Mouse (Mus musculus) right cerebral cortex, postnatal 10 days (tissue): ENCODE measurements around the gene Dlgap1.
A peak's percentile ranks its signal among the peaks of the same experiment; 100 is the strongest.

Source experiments
- DNase-seq, 2 experiments: peaks; one replicate each; pipeline ENCODE4 v3.0.0; 2021; ENCODE audit warnings: low spot score in 2 of 2

Gene Dlgap1

DNA sequence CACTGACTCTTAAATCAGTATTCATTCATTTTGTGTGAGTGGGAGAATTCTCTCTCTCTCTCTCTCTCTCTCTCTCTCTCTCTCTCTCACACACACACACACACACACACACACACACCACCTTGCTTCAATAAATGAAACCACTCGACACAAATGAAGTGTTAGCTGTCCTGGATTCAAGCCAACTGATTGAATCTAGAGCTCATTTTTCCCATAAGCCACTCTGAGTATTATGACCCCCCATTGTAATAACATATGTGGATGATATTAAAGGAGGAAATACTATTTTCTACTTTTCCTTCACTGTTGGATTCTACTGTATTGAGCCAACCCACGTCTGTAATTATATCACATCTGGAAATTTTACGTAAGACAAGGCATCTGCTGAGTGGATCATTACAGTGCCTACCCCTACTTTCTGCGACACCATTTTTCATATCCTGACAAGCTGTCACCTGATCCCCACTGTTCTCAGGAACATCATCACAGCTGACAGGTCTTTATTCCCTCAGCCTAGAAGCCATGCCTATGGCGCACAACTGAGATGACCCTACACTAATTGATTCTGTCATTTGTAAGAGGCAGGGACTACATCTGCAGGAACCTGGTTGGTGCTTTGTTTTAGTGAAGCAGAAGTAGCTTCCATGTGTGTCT lies 645.7 kb downstream of the Dlgap1 start:
- DNase-seq, result peak in 1 of 2 experiments; percentile 15

DNA sequence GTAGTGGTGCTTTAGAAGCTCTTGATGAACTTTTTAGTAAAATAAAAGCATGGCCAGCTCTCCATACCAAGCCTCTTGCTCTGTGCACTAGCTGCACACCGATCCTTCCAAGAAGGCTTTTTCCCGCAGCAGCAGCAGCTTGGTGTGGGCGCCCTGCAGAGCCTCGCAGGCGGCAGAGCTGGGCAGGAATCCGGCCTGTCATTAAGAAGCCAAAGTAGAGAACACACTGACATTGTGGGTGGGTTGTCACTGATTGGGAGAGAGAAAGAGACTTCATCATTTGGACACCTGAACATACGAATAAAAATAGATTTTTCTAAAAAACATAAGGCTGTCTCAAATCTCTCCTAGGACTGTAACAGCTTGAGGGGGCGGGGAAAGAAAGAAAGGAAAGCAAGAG lies 653.6 kb downstream of the Dlgap1 start:
- peak; percentile 66 to 75 for DNase-seq

DNA sequence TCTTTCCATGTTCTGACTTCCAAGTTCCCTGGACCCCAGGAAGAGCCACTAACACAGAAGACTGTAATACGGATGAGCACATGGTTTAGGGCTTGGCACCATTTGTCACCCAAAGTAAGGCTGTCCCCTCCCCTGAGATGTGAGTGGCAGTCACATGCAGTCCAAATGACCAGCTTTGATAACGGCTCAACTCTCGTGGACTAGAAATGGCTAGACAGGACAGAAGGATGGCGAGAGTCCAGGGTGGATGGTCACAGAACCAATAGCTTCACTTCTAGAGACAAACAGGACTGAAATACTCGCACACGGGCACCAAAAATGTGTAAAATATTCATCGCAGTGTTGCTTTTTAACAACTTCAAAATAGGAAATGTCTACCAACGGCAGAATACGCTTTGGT lies 657.5 kb downstream of the Dlgap1 start:
- no peak for DNase-seq

DNA sequence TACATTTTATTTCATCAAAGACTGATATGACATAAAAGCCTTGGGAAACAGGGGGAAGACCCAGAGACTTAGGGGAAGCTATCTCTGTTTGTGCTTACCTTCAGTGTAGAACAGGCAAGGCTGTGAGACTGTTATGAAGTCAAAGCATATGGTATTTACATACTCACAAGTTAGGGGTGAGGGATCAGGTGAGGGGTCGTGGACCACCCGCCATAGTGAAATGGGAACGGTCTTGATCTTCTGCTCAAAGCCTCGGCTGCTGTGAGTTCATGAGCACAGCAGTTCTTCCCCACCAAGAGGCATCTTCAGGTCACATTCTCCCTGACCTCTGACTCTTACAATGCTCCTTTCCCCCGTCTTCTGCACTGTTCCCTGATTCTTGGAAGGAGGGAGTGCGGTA lies 658.1 kb downstream of the Dlgap1 start:
- no peak for DNase-seq

DNA sequence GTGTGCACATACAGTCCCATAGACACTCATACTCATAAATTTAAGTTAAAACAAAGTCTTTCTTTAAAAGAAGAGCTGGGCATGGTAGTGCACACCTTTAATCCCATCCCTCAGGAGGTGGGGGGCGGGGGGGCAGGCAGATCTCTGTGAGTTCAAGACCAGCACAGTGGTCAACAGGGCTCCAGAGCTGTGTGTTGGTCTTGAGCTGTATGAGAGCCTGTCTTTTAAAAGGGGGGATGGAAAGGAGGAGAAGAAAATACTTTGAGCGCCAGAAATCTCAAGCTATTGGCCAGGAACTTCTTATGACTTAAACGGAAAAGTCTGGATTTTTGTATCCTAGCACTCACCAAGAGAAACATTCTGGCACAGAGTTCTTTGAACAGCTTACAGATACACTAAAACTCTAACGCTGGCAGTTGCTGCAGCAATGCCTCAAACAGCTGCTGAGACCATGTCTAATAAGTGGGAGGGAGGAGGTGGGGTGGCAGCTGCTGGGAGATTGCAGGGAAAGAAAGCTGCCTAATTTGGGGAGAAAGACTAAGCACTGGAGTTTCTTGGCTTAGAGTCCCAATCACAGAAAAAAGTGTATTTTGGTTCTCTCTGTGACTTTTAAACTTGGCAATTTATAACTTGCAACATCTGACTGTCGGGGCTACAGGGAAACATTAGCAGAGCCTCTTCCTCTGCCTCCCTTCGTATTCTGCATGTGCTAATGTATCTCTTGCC lies 660.9 kb downstream of the Dlgap1 start:
- DNase-seq, result peak; percentile 72 to 88

DNA sequence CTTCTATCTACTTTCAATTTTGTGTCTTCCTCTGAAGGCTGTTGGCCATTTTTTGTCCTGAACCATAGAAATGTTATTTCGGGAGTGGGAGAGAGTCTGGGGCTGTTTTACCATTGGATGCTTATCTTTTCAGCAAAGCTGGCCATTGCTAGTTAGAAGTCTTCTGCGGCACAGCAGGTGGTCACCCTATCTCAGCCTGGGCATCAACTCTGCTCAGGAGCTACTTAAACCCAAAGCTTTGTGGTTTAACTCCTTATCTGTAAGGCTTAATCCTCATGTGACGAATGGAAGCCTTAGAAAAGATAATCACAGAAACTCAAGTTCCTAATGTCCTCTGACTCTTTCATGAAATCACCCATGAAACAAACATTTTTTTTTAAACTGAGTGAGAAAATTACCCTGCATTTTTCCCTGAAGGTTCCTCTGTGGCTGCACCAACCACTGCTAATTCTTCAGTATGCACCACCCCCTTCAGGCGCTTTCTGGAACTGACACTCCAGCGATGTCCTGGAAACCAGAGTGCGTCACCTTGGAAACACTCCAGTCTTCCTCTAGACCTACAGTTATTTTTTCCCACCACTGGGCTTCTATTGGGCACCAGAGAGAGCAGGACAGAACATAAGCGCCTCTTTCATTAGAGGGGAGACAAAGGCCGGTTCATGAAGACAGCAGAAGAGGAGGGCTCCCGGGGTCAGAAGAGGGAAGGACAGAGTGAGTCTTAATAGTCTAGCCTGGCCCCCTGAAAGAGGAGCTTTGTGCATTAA lies 664.5 kb downstream of the Dlgap1 start:
- DNase-seq, result peak; percentile 94

DNA sequence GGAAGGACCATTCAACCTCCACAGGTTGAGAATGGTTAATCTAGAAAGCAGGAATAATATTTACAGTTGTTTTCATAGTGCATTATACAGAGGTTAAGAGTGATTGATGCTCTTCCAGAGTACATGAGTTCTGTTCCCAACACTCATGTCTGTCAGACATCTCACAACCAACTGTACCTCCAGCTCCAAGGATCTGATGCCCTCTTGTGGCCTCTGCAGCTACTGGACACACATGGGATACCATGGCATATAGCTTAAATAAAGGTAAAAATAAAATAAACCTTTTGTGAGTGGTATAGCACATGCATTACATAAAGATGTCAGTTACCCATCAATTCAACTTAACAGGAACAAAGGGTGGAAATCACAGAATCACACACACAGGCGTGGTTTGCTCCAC lies 674.3 kb downstream of the Dlgap1 start:
- peak in 1 of 2 experiments; percentile 13 for DNase-seq

DNA sequence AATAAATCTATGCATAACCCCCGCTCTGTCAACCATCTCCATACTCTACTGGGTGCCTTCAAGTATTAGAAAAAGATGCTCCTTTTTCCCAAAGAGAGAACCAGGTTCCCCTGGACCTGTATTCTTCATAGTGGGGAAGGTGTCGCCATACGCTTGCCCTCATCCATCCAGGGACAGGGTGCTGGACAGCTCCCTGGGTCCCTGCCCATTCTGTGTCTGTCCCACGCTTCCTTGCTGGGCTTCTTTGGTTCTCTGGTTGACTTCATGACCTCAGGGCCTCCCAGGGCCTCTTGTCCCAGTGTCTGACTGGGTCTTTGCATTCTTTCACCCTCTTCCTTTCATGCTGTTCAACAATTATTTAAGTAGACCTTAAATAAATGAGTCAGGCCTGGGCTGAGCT lies 677.8 kb downstream of the Dlgap1 start:
- DNase-seq, result no peak

DNA sequence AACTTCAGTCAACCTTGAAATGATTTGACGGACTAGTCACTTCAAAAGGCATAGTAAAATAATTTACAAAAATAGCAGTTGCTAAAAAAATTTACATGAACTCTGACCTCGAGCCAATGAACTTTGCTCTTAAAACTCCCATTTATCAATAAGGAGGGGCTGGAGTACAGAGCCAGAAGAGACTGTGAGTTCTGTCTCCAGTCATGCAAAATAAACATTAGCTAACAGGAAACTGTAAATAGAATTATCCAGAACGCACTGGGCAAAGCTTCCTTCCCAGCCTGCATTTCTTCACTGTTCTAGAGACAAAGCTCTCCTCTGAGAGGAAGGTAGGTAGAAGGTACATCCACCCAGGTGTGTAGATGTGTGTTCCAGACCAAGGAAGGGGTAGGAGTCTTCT lies 692.5 kb downstream of the Dlgap1 start:
- no peak for DNase-seq

DNA sequence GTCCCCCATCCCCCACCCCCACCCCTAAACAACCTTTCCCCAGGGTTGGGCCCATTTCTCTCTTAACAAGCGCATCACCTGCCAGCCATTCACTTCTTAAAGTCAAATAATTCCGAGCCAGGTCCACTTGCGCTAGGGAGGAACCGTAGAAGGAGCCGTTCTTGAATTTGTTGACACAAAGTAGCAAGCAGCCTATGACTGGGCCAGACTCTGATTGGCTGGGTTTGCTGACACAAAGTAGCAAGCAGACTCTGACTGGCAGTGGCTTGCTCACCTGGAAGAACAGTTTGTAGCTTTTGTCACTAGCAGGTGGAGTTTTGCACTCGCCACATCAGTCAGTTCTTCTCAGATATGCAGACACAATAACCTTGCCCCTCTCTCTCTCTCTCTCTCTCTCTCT lies 695.1 kb downstream of the Dlgap1 start:
- DNase-seq, result no peak

DNA sequence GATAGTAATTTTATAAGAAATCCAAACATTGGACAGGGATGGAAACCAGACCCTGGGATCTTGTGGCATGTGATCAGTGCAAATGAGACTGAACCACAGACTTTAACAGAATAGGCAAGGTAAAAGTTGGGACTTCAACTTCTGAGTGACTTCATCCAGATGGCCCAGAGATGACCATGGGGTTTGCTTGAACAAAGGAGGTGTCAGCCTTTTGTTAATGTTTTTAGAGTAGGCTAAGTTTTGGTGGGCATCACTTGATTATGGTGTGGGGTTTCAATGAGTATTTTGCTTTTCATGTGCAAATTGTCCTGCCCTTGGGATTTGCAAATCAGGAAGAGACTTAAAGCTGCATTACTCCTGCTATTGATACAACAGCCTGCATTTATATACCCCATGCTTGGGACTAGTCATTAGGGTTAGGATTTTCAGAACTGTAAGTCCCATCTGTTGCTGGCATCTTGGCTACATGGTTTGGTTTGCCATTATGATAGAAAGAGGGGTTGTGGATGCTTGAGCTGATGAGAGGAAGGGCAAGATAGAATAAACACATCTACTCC lies 695.7 kb downstream of the Dlgap1 start:
- DNase-seq, result no peak

DNA sequence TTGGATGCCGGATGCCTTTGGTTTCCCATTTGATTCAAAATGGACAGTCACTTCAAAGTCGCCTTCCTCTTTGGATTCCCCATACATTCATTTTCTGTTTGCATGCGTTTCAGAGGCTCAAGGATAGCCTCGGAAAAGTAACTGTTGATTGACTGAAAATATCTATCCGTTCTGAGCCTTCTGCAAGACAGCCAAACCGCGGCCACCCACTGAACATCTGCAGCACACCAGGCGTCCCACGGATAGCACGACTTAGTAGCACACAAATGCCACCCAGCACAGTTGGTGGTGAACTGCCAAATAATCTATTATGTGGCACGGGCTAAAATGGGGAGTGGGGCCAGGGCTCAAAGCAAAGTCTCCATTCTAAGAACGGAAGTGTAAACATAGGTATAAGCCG lies 705.1 kb downstream of the Dlgap1 start:
- no peak for DNase-seq

DNA sequence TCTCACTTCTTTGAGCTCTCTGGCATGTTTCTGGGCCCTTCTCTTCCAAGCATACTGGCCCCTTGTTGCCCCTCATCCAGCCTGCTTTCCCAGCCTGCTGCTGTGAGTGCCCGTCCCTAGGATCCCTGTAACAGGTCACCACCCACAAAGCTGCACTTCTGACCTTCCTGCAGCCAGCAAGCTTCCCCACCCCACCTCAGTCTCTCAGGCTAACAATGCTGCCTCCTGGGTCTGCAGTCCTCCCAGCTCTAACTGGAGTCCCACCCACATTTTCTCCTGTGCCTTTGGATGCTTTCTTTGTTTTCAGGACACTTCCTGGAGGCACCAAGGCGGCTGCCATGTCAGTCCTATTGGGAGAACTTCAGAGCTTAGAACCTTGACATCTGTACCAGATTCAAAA lies 707.6 kb downstream of the Dlgap1 start:
- no peak for DNase-seq

DNA sequence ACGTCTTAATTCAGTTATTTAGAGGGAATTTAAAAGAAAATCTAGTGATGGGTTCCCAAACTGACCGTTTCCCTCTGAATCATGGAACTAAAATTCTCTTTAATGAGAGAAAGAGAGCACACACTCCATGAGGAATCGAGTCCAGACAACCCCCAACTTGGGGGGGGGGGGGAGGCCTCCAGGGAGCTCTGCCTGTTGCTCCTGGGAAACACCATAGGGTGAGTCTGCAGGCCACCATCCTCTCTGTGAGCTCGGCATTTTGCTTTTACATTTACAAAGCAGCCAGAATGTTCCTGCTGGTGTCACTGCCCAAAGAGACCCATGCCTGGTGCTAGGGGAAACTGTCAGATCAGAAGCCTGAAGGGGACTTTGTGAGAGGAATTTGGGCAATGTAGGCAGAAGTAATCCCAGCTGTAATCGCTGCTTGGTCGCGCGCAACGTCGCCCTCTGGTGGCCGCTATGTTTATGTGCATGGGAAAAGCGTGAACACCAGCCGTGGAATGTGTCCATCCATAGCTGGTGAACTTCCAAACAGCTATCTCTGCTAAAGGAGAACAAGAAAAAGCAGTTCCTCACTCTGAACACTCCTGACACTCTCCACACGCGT lies 714.8 kb downstream of the Dlgap1 start:
- peak; percentile 89 to 91 for DNase-seq

DNA sequence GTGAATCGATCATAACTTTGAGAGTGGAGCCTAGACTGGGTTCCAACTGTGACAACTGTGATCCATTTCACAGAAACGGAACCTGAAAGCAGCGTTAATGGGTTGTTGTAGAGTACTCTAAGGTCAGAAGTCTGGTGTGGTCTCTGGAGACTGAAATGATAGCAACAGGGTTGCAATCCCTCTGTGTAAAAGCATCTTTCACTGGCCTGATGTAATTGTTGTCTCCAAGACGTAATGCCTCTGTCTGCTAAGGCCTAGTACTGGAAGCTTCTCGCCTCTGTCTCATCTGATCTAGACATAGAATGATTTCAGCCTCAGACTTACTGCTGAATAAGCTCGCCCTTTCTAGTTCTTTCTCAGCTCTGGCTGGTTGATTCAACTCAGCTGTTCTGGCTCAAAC lies 721.3 kb downstream of the Dlgap1 start:
- DNase-seq, result no peak

DNA sequence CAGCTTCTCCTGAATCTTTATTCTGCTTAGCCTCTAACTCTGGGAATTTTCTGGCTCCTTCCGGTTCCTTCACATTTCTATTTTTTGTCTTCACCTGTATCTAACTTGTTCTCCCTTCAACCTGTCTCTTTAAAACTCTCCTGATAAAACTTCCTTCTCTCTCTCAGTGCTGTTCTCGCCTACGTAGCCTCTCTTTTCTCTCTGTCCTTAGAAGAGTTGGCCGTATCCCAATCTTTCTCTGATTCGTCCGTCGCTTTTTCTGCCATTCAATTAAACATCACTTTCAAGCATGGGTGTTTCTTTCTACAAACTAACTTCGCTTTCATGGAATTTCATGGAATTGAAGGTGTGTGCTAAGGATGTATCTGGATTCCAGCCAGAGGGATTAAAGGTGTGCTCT lies 721.7 kb downstream of the Dlgap1 start:
- no peak for DNase-seq

DNA sequence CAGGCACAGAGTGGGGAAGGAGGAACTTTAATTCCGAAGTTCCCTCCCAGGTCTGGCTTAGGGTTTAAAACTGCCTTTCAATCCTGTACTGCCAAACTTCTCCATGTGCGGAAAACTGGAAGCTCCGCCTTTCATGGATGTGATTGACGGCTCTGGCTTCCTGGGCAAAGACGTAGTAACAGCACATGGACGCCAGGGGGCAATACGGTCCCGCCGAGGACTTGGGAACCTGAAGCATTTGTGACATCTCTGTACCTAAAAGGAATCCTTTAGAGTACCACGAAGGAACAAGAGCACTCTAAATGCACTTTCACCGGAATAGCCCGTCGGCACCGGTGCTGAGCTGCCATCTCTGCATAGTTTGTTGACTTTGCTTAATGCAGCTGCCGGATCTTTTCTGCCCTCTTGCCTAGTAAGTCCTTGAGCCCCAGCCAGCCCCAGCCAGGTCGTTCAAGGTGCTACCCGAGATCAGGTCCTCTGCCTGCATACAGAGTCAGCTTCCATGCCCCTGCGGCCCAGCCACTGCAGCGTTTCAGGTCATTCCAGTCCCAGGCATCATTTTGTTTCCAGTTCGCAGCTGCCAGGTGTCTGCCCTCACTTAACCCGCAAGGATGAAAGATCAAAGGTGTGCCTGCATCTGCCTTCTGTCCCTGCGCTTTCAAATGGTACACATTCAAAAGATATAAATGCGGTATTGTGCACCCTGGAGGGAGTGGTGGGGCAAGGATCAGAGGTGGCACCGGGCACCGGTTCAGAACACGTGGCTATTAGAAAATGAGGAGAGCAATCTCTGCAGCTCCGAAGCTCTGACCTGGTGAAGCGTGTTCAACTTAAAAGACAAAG lies 738.3 kb downstream of the Dlgap1 start:
- DNase-seq, result peak; percentile 87 to 90

DNA sequence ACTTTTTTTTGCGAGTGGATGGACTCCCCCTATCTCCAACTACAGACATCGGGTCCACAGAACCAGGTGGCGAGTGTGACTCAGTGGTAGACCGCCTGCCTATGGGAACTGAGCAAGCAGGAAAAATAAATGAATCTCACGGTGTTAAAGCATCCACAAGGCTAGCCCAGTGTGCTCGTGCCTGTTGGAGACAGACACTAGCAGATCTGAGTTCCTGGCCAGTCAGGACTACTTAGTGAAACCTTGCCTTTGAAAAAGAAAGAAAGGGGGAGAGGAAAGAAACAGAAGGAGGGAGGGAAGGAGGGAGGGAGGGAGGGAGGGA lies 738.9 kb downstream of the Dlgap1 start:
- DNase-seq, result no peak

DNA sequence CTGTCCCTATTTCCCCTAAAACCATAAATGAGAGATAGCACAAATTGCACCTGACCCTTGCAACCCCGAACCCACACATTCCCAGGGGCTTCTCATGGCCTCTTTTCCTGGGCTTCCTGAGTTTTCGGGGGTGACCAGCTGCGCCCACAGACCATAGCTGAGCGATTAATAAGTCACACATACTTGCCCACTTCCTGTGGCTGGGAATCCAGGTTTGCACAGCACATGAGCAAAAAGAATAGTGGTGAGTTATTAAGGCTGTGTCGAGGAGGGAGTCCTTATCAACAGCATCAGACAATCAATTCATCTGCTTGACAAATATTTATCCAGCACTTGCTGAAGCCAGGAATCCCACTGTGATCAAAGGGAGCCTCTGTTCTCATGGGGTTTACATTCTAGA lies 740.7 kb downstream of the Dlgap1 start:
- no peak for DNase-seq

DNA sequence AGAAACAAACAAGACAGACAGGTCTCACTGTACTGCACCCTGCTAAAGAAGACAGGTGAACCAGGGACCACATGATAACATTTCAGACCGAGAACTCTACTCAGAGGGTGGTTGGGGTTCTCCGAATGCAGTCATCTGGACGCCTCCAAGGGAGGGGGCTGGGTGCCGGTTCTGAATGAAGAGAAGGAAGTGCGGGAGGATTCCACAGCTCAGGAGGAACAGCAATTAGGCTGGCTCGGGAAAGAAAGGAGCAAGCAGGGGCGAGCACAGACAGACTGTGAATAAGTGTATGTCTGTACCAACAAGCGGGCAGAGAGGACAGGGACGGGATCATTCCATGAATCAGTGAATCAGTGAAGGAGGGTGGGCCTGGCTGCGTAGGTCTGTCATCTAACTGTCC lies 744.6 kb downstream of the Dlgap1 start:
- DNase-seq, result no peak

DNA sequence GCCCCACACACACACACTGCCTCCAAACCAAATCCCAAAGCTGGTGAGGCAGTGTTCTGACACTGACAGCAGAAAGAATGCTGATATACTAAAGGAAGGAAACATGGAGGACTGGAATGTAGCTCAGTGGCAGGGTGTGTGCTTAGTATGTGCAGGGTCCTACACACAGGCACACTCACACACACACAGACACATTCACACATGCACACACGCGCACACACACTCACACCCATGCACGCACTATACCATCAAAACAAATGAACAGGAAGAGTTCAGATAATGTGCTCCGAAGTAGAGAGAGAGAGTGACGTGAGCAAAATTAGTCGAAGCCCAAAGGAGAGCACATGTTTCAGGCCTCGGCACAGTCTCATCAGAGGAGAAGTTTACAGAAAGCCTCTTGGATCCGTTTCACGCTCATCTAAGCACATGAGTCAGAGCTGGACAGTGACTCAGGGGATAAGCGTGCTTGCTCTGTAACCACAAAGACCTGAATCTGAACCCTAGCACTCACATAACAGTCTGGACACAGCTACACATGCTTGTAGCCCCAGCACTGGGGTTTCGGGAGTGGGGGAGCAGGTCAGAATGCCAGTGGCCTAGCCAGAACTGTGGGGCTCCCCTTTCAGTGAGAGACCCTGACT lies 750.9 kb downstream of the Dlgap1 start:
- DNase-seq, result no peak
